Mouse (Mus musculus) spleen, postnatal 4 days (tissue): ENCODE results near the gene Hras.

Experiments
- DNase-seq, 2 experiments: peaks; one replicate each; pipeline ENCODE4 v3.0.0; 2022; ENCODE audit warnings: low spot score in 2 of 2

Hras gene

GRCm38 (mm10) chr7:141188194-141188593 lies 5.6 kb downstream of the Hras start:
- no peak for DNase-seq

DNA sequence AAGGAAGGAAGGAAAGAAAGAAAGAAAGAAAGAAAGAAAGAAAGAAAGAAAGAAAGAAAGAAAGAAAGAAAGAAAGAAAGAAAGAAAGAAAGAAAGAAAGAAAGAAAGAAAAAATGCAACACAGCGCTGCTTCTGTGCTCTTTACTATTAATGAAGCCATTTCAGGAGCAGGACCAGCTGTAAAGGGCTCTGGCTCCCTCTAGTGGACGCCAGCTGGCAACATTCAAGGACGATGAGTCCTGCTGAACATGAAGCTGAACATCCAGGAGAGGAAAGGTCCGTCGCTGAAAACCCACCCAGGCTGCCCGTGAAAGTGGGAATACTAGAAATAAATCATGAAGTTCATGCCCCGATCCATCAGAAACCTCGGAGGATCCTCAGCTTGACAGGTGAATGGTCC lies 17.6 kb downstream of the Hras start:
- DNase-seq, result peak; percentile 87 to 95

GRCm38 (mm10) chr7:141175068-141175467 lies 18.7 kb downstream of the Hras start:
- no peak for DNase-seq

DNA sequence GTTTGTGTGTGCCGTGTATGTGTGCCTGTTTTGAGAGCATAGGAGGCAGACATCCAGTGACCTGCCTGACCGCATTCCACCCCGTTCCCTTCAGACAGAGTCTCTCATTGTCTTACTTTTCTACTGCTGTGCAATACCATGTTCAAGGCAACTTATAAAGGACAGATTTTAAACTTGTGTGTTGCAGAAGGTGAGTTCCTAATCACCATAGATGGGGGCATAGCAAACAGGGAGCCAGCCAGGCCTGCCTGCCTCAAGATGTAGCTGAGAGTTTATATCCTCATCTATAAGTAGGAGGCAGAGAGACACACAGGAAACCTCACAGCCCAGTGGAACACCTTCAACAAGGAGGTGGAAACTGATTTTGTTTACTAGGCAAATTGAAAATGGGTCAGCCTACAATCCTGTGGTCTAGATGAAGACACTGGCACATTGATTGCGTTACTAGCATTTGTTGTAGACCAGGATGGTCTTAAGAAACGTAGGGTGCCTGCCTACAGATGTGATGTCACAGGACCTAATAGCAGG lies 20.4 kb downstream of the Hras start:
- no peak for DNase-seq

- DNase-seq, result peak; percentile 82 to 92
These were observed 21.4 kb downstream of the Hras start, which contains the start of gene Rnh1 for GRCm38 (mm10) chr7:141172116-141173006. TSS of gene Rnh1 (minus strand) at chr7:141172857.

DNA sequence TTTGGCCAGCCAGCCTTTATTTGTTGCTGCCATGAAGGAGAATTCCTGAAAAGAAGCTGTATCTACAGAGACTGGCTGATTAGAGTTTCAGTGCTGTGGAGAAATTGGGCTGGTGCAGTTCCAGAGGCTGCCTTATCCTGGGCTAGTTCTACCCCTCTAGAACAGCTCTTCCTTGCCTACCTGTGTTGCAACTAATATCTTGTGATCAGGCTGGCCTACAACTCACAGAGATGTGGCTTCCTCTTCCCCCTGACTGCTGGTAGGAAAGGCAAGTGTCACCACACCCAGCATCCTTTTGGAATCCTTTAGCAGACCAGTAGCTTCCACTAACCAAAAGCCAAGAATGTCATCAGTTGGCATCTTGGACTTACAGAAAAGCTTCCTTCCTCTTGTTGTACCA lies 23.9 kb downstream of the Hras start:
- DNase-seq, result no peak

- no peak for DNase-seq
These were observed 24.5 kb downstream of the Hras start for GRCm38 (mm10) chr7:141169300-141169699.

- DNase-seq, result peak; percentile 73 to 84
These were observed 25.3 kb downstream of the Hras start for GRCm38 (mm10) chr7:141168518-141168953.

DNA sequence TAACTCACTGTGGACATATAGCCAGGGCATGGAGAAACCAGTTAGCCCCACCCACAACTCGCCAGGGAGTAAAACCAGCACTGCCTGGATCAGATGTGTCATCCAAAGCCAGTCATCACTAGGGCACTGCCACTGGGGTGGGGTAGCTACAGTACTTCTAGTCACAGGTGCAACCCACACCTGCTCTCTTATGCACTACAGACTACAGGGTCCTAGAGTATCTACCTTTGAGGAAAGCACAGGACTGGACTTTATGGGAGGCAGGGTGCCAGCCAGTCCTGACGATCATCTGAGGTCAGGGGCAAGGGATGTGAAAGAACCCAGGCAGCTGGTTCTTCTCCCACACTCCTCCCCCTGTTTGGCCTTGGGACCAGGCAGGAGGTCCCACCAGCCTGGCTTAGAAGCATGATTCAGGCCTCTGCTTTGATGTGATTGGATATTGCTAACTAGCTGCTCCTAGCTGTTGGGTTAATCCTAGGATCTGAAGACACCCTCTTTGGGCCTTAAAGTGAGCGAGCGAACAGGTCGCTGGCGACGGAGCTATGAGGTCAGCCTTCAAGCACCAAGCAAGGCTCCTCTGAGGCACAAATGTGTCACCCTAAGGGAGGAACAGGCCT lies 25.8 kb downstream of the Hras start:
- no peak for DNase-seq

GRCm38 (mm10) chr7:141164850-141165249 lies 29.0 kb downstream of the Hras start:
- DNase-seq, result no peak

DNA sequence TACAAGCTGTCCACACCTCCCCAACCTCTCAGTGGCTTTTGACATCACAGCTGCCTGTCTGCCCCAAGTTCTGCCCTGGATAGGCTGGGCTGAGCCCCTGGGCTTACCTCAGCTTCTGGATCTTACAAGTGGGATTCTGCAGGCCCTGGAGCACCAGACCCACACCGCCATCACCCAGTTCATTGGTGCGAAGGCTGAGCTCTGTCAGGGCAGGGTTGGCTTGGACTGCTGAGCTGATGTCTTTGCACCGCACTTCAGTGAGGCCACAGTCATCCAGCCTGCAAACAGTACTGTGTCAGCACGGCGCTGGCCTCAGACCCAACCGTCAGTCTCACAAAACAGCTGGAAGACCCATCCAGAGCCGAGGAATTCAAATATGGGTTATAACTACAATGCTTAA lies 29.4 kb downstream of the Hras start:
- no peak for DNase-seq

GRCm38 (mm10) chr7:141155362-141155761 lies 38.4 kb downstream of the Hras start:
- peak in 1 of 2 experiments; percentile 64 for DNase-seq

DNA sequence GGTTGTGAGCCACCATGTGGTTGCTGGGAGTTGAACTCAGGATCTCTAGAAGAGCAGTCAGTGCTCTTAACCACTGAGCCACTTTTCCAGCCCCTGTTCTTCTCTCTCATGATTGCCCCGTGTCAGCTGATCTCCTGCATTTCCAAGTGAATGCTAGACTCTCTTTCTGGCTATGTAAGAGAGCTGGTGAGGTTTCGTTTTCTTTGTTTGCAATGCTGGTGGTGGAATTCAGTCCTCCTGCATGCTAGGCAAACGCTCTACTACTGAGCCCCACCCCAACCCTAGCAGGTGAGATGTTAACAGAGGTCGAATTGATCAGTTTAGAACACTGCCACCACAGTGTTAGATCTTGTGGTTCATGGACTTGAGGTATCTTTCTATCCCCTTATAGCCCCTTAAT lies 45.2 kb downstream of the Hras start:
- no peak for DNase-seq

DNA sequence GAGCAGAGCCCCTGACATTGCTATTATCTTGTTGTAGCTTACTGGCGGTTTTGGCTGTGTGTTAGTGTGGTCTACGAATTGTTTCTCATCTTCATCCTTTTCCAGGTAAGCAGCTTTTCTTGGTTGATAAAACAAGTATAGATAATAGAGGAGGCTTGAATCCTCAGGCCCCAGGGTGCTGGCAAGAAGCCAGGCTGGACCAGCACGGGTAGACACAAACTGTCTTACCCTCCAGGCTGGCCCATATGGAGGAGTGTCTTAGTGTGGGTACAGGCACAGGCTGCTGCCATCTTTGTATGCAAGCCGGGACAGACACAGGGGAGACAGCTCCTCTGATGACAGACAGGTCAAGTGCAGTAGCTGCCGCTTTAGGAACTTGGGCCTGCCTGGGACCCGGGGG lies 46.8 kb downstream of the Hras start:
- peak; percentile 43 to 61 for DNase-seq

GRCm38 (mm10) chr7:141146043-141146595 lies 47.7 kb downstream of the Hras start:
- peak in 1 of 2 experiments; percentile 63 for DNase-seq

DNA sequence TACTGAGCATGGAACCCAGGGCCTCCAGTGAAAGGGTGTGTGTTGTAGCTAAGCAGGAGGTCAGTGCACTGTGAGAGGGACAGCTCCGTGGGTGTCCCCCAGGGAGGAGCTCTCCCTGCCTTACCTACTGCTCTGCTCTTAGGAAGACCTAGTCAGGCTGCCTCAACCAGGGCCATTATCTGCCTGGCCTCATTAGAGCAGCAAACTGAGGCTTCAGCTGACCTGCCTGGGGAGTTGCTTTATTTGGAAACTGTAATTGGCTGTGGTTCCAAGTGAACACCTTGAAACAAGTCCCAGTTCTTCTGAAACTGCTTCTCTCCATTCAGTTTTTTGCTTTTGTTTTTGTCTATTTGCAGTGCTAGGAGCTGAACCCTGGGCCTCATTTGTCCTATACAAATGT lies 48.4 kb downstream of the Hras start:
- DNase-seq, result no peak

GRCm38 (mm10) chr7:141144650-141145049 lies 49.2 kb downstream of the Hras start:
- no peak for DNase-seq

DNA sequence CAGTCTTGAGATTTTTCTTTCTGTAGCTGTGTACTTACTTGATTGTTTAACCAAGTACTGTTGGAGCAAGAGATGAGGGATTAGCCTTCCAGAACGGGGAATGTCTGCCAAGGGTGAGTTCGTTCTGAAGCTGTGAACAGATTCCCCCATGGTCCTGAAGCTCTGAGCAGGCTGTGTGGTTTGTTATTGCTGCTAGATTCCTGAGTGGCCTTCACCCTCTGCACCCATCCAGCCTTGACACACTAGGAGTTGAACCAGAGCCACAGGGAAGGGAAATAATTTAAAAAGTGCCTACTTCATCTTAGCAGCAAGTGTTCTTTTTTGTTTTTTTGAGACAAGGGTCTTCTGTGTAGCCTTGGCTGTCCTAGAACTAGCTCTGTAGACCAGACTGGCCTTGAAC lies 49.9 kb downstream of the Hras start:
- DNase-seq, result no peak

- DNase-seq, result peak; percentile 79 to 92
These were observed 50.7 kb downstream of the Hras start for GRCm38 (mm10) chr7:141143112-141143511.

- no peak for DNase-seq
These were observed 52.5 kb downstream of the Hras start for GRCm38 (mm10) chr7:141141326-141141725.
